Mouse (Mus musculus): Measurements from ENCODE around the gene Fbxl16. TPM values are rescaled to one million over a fixed set of nuclear protein-coding genes. Genes with fewer than 3 reads are reported as not detected.

Fbxl16 gene
- polyA plus RNA-seq, 1 experiment, result 4.7 TPM

DNA sequence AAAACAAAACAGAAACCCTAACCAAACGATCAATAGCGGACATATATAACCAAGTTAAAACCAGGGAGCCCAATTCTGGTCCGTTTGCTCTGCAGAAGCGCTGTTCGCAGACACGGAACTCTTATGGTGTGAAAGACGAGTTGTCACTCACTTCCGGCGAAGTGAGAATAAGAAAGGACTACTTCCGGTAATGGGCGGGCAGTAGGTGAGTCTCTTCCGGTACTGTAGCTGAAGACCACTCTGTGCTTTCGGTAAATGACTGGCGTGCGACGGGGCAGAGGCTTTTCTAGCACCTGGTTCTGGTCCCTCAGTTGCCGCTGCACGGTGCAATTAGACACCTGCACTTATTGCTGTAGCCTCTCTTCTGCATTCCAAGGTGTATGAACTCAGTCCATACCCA lies 14.6 kb downstream of the Fbxl16 start, which contains the start of gene Wdr24:
Wdr24 (plus strand) TSS at position 176 of the 400 bp plus-strand sequence.
- H3K9me3 ChIP-seq (replicated peaks; ENCODE audit: control insufficient read depth, insufficient read depth, low read length, poor library complexity, severe bottlenecking), result no peaks in the 10 kb centered on the region
- no peaks in the 10 kb centered on the region for H3K27me3 ChIP-seq (ENCODE audit: control insufficient read depth, insufficient read depth, low read length, poor library complexity, severe bottlenecking)
- peak within 1 kb of the TSS; percentile 60 for H3K9ac ChIP-seq (ENCODE audit: low read depth, poor library complexity, severe bottlenecking)
- TF ChIP-seq EP300 (IDR thresholded peaks at IDR 0.05; ENCODE audit: insufficient read depth, low read depth, low read length) (no peak), CTCF (IDR thresholded peaks at IDR 0.05; ENCODE audit: low read depth, low read length) (no peak)
- no peaks in the 10 kb centered on the region for H3K4me1 ChIP-seq (ENCODE audit: control insufficient read depth, insufficient read depth, low read length)
- H3K27ac ChIP-seq (ENCODE audit: insufficient read depth, low read length), result no peak within 1 kb of the TSS
- H3K36me3 ChIP-seq (ENCODE audit: control insufficient read depth, insufficient read depth, low read length, poor library complexity, severe bottlenecking), result no peaks in the 10 kb centered on the region; the same call in 1 of the 2 replicates
- peak within 1 kb of the TSS; percentile 93 for H3K4me3 ChIP-seq (ENCODE audit: low read depth, low read length)

- no peak for TF ChIP-seq EP300 (IDR thresholded peaks at IDR 0.05; ENCODE audit: insufficient read depth, low read depth, low read length)
- TF ChIP-seq POLR2A (IDR thresholded peaks at IDR 0.05; ENCODE audit: insufficient read depth, low read length), result no peak
- TF ChIP-seq CTCF (IDR thresholded peaks at IDR 0.05; ENCODE audit: low read depth, low read length), result no peak
- Histone ChIP-seq H3K9me3 (replicated peaks; ENCODE audit: control insufficient read depth, insufficient read depth, low read length, poor library complexity, severe bottlenecking) (no peaks in the 10 kb centered on the region), H3K36me3 (ENCODE audit: control insufficient read depth, insufficient read depth, low read length, poor library complexity, severe bottlenecking) (no peaks in the 10 kb centered on the region; the same call in 1 of the 2 replicates), H3K27ac (ENCODE audit: insufficient read depth, low read length) (no peak overlapping the region), H3K4me1 (ENCODE audit: control insufficient read depth, insufficient read depth, low read length) (no peaks in the 10 kb centered on the region), H3K4me3 (ENCODE audit: low read depth, low read length) (peak overlapping the region; percentile 93), H3K9ac (ENCODE audit: low read depth, poor library complexity, severe bottlenecking) (0 out of 2 replicates have a peak overlapping the region, but pooled peaks have one; percentile 60), H3K27me3 (ENCODE audit: control insufficient read depth, insufficient read depth, low read length, poor library complexity, severe bottlenecking) (no peaks in the 10 kb centered on the region)
Measured at GRCm38 (mm10) chr17:25824362-25825142, 15.7 kb downstream of the Fbxl16 start.

DNA sequence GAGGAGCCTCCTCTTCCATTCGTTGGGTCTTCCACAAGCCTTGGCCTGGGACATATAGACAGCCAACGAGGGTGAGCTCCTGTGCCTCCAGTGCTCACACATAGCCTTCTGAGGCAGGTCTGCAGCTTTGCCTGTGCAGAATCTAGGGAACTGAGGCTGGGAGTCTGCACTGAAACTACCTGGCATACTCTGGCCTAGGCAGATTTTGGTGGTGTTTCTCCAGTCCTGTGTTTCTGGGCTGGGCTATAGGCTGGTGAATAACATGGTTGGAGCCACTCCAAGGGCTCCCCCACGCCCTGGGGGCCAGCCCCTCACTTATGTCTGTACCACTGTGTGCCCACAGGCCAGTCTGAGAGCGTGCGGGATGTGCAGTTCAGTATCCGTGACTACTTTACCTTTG lies 16.4 kb downstream of the Fbxl16 start:
- no peak overlapping the region for H3K9ac ChIP-seq (ENCODE audit: low read depth, poor library complexity, severe bottlenecking)
- H3K4me1 ChIP-seq (ENCODE audit: control insufficient read depth, insufficient read depth, low read length), result no peaks in the 10 kb centered on the region
- H3K9me3 ChIP-seq (replicated peaks; ENCODE audit: control insufficient read depth, insufficient read depth, low read length, poor library complexity, severe bottlenecking), result no peaks in the 10 kb centered on the region
- TF ChIP-seq CTCF (IDR thresholded peaks at IDR 0.05; ENCODE audit: low read depth, low read length), result no peak
- no peak for TF ChIP-seq POLR2A (IDR thresholded peaks at IDR 0.05; ENCODE audit: insufficient read depth, low read length)
- no peak for TF ChIP-seq EP300 (IDR thresholded peaks at IDR 0.05; ENCODE audit: insufficient read depth, low read depth, low read length)
- H3K27me3 ChIP-seq (ENCODE audit: control insufficient read depth, insufficient read depth, low read length, poor library complexity, severe bottlenecking), result no peaks in the 10 kb centered on the region
- H3K27ac ChIP-seq (ENCODE audit: insufficient read depth, low read length), result no peak overlapping the region
- H3K36me3 ChIP-seq (ENCODE audit: control insufficient read depth, insufficient read depth, low read length, poor library complexity, severe bottlenecking), result peaks cover 4% of the 10 kb centered on the region
- H3K4me3 ChIP-seq (ENCODE audit: low read depth, low read length), result no peak overlapping the region

DNA sequence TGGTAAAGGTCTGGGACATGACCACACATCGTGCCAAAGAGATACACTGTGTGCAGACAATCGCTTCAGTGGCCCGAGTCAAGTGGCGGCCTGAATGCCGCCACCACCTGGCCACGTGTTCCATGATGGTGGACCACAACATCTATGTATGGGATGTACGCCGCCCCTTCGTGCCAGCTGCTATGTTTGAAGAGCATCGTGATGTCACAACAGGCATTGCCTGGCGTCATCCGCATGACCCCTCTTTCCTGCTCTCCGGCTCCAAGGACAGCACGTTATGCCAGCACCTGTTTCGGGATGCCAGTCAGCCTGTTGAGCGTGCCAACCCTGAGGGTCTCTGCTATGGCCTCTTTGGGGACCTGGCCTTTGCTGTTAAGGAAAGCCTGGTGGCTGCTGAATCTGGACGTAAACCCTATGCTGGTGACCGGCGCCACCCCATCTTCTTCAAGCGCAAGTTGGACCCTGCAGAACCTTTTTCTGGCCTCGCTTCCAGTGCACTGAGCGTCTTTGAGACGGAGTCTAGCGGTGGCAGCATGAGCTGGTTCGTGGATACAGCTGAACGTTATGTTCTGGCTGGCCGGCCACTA lies 17.2 kb downstream of the Fbxl16 start:
- no peaks in the 10 kb centered on the region for H3K4me1 ChIP-seq (ENCODE audit: control insufficient read depth, insufficient read depth, low read length)

GRCm38 (mm10) chr17:25827011-25827410 lies 18.1 kb downstream of the Fbxl16 start:
- H3K9ac ChIP-seq (ENCODE audit: low read depth, poor library complexity, severe bottlenecking), result no peak overlapping the region

More for the DNA sequence above, 17.2 kb downstream of the Fbxl16 start:
- H3K9ac ChIP-seq (ENCODE audit: low read depth, poor library complexity, severe bottlenecking), result no peak overlapping the region
- H3K4me3 ChIP-seq (ENCODE audit: low read depth, low read length), result no peak overlapping the region
- H3K9me3 ChIP-seq (replicated peaks; ENCODE audit: control insufficient read depth, insufficient read depth, low read length, poor library complexity, severe bottlenecking), result no peaks in the 10 kb centered on the region
- peaks cover 11% of the 10 kb centered on the region for H3K36me3 ChIP-seq (ENCODE audit: control insufficient read depth, insufficient read depth, low read length, poor library complexity, severe bottlenecking)
- TF ChIP-seq CTCF (IDR thresholded peaks at IDR 0.05; ENCODE audit: low read depth, low read length) (no peak), EP300 (IDR thresholded peaks at IDR 0.05; ENCODE audit: insufficient read depth, low read depth, low read length) (no peak), POLR2A (IDR thresholded peaks at IDR 0.05; ENCODE audit: insufficient read depth, low read length) (no peak)
- H3K27ac ChIP-seq (ENCODE audit: insufficient read depth, low read length), result no peak overlapping the region
- H3K27me3 ChIP-seq (ENCODE audit: control insufficient read depth, insufficient read depth, low read length, poor library complexity, severe bottlenecking), result no peaks in the 10 kb centered on the region

More at GRCm38 (mm10) chr17:25827011-25827410, 18.1 kb downstream of the Fbxl16 start:
- no peaks in the 10 kb centered on the region for H3K4me1 ChIP-seq (ENCODE audit: control insufficient read depth, insufficient read depth, low read length)
- H3K27me3 ChIP-seq (ENCODE audit: control insufficient read depth, insufficient read depth, low read length, poor library complexity, severe bottlenecking), result no peaks in the 10 kb centered on the region
- H3K9me3 ChIP-seq (replicated peaks; ENCODE audit: control insufficient read depth, insufficient read depth, low read length, poor library complexity, severe bottlenecking), result no peaks in the 10 kb centered on the region
- no peak overlapping the region for H3K4me3 ChIP-seq (ENCODE audit: low read depth, low read length)
- H3K27ac ChIP-seq (ENCODE audit: insufficient read depth, low read length), result no peak overlapping the region
- peaks cover 16% of the 10 kb centered on the region for H3K36me3 ChIP-seq (ENCODE audit: control insufficient read depth, insufficient read depth, low read length, poor library complexity, severe bottlenecking)
- TF ChIP-seq POLR2A (IDR thresholded peaks at IDR 0.05; ENCODE audit: insufficient read depth, low read length), result no peak
- no peak for TF ChIP-seq EP300 (IDR thresholded peaks at IDR 0.05; ENCODE audit: insufficient read depth, low read depth, low read length)
- no peak for TF ChIP-seq CTCF (IDR thresholded peaks at IDR 0.05; ENCODE audit: low read depth, low read length)
